Mouse (Mus musculus) embryonic facial prominence, embryonic 14.5 days (tissue): ENCODE results near the gene Borcs7. TPM values are rescaled to one million over a fixed set of nuclear protein-coding genes. Genes with fewer than 3 reads are reported as not detected.
A peak's percentile ranks its signal among the peaks of the same experiment; 100 is the strongest.

Experiments used
- ATAC-seq: fragments of 200-750 bp; cut with Nextera tagmentation; 2 replicates; pipeline ENCODE4 v1.8.0; 2017; ENCODE audit warnings: low read depth, moderate number of reproducible peaks, moderate TSS enrichment
- DNase-seq: peaks from one replicate; pipeline ENCODE4 v3.0.0-alpha.2; 2015; ENCODE audit warnings: low spot score
- H3K27ac ChIP-seq: fragments of 300-500 bp; sonication (generic); replicated peaks from 2 replicates; pipeline ENCODE4 v1.5.1; 2014; ENCODE audit warnings: low read depth, mild to moderate bottlenecking, low read length, moderate library complexity
- H3K27me3 ChIP-seq: fragments of 300-500 bp; sonication (generic); replicated peaks from 2 replicates; pipeline ENCODE4 v1.6.1; 2014; ENCODE audit warnings: low read length; ENCODE audit not compliant: control insufficient read depth, insufficient read depth
- H3K36me3 ChIP-seq: fragments of 300-500 bp; sonication (generic); 2 replicates; pipeline ENCODE4 v1.6.1; 2014; ENCODE audit warnings: low read length, mixed read lengths; ENCODE audit not compliant: control insufficient read depth, insufficient read depth
- H3K4me1 ChIP-seq: fragments of 300-500 bp; sonication (generic); 2 replicates; pipeline ENCODE4 v1.6.1; 2014; ENCODE audit warnings: antibody characterized with exemption, low read length; ENCODE audit not compliant: control insufficient read depth, insufficient read depth
- H3K4me2 ChIP-seq: fragments of 300-500 bp; sonication (generic); 2 replicates; pipeline ENCODE4 v1.6.1; 2014; ENCODE audit warnings: low read depth, mild to moderate bottlenecking, low read length, moderate library complexity, mixed read lengths
- H3K4me3 ChIP-seq: fragments of 300-500 bp; sonication (generic); 2 replicates; pipeline ENCODE4 v1.5.1; 2014; ENCODE audit warnings: low read depth, mild to moderate bottlenecking, low read length
- H3K9ac ChIP-seq: fragments of 300-500 bp; sonication (generic); 2 replicates; pipeline ENCODE4 v1.6.1; 2014; ENCODE audit warnings: low read depth, mild to moderate bottlenecking, low read length, moderate library complexity, mixed read lengths
- H3K9me3 ChIP-seq: fragments of 300-500 bp; sonication (generic); 2 replicates; pipeline ENCODE4 v1.6.1; 2016; ENCODE audit warnings: low read length; ENCODE audit not compliant: control insufficient read depth
- WGBS: fragments of 180-500 bp; shearing (Covaris S2); extraction: QIAGEN DNeasy Blood & Tissue Kit; methylation state at CpG from one replicate; pipeline ENCODE4 v1.1.7; 2014; 5-methylcytosine and 5-hydroxymethylcytosine counted together
- polyA plus RNA-seq: library from polyadenylated mRNA; unstranded; fragments of >200 nt; fragmentation: Nextera tagmentation; extraction: Ambion mirVana; gene quantifications from 2 replicates; pipeline ENCODE4 v1.2.1, GENCODE M21; 2014

Gene Borcs7
- polyA plus RNA-seq, 1 experiment from 2014 or later: 14.3 TPM

DNA sequence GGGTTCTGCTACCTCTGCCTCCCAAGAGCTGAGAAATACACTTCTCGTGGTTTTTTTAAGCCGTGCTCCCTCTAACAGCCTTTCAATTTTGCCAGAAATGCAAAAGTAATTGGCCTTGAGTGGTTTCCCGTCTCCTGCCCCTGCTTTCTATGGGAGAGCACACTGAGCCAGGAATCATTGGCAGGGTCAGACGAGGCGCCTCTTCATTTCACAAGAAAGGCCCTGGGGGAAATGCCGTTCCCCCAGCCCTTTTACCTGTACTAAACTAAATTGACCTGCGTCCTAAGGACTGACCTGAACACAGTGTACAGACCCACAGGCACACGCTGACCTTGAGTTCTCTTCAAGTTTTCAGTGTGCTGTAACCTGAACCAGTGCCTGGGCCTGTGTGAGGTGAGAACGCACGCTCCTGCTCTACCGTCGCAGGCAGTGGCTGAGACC, 43.6 kb upstream of the Borcs7 start:
- WGBS: 58% methylated on average over 12 of the region's 12 CpGs
- H3K36me3 ChIP-seq: 0 out of 2 replicates have a peak, but pooled peaks cover 11% of the 10 kb centered on the region

GRCm38 (mm10) chr19:46647254-46647653, 42.5 kb upstream of the Borcs7 start:
- Histone ChIP-seq H3K4me3 (no peak overlapping the region), H3K27ac (peak overlapping the region; percentile 44; the same call in 1 of the 2 replicates), H3K4me1 (peaks cover 54% of the 10 kb centered on the region), H3K9ac (no peak overlapping the region), H3K36me3 (peaks cover 17% of the 10 kb centered on the region; the same call in 1 of the 2 replicates), H3K9me3 (no peaks in the 10 kb centered on the region), H3K27me3 (no peaks in the 10 kb centered on the region), H3K4me2 (no peak overlapping the region)
- ATAC-seq (no peak), DNase-seq (no peak)
- WGBS: 42% methylated on average over 3 of the region's 3 CpGs

More for the DNA sequence above, 43.6 kb upstream of the Borcs7 start:
- DNase-seq: no peak
- Histone ChIP-seq H3K27me3 (no peaks in the 10 kb centered on the region), H3K27ac (peak overlapping the region; percentile 80), H3K4me1 (peaks cover 66% of the 10 kb centered on the region), H3K4me3 (no peak overlapping the region), H3K4me2 (no peak overlapping the region), H3K9me3 (no peaks in the 10 kb centered on the region), H3K9ac (no peak overlapping the region)
- ATAC-seq: no peak

- Histone ChIP-seq H3K4me1 (peaks cover 48% of the 10 kb centered on the region), H3K27me3 (no peaks in the 10 kb centered on the region), H3K9me3 (no peaks in the 10 kb centered on the region), H3K4me3 (no peak overlapping the region), H3K4me2 (no peak overlapping the region), H3K27ac (no peak overlapping the region), H3K9ac (no peak overlapping the region), H3K36me3 (peaks cover 21% of the 10 kb centered on the region; the same call in 1 of the 2 replicates)
- 71% methylated on average over 8 of the region's 8 CpGs for WGBS
- DNase-seq (no peak), ATAC-seq (no peak)
These were observed 41.9 kb upstream of the Borcs7 start for GRCm38 (mm10) chr19:46647850-46648249.

DNA sequence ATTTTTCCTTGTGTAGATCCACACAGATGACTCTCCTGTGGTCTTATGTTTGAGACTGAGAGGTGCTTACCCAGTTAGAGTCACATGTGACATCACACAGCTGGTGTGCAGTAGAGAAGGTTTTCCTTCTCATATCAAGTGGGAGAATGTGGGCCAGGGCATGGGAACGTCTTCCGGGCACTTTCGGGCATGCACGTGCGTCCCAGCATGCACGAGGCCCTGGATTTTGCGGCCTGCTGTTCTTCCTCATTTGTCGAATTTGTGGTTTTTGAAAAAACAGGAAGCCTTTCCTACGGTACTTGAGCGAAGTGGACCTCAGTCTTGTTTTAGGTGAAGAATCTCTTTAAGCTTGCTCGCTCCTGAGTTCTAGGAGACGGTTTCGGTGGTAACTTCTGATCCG, 41.1 kb upstream of the Borcs7 start:
- no peak overlapping the region for H3K27ac ChIP-seq
- no peak overlapping the region for H3K4me2 ChIP-seq
- peaks cover 28% of the 10 kb centered on the region for H3K36me3 ChIP-seq
- 93% methylated on average over 14 of the region's 14 CpGs for WGBS
- no peak for DNase-seq
- no peak overlapping the region for H3K9ac ChIP-seq
- no peak overlapping the region for H3K4me3 ChIP-seq
- peaks cover 41% of the 10 kb centered on the region for H3K4me1 ChIP-seq
- no peak for ATAC-seq
- H3K9me3 ChIP-seq: no peaks in the 10 kb centered on the region
- H3K27me3 ChIP-seq: no peaks in the 10 kb centered on the region

- WGBS: 79% methylated on average over 5 of the region's 5 CpGs
- H3K4me3 ChIP-seq: no peak overlapping the region
- no peak overlapping the region for H3K4me2 ChIP-seq
- peaks cover 64% of the 10 kb centered on the region for H3K36me3 ChIP-seq
- no peak for DNase-seq
- no peaks in the 10 kb centered on the region for H3K9me3 ChIP-seq
- H3K4me1 ChIP-seq: no peaks in the 10 kb centered on the region
- no peak overlapping the region for H3K9ac ChIP-seq
- no peak overlapping the region for H3K27ac ChIP-seq
- ATAC-seq: no peak
- no peaks in the 10 kb centered on the region for H3K27me3 ChIP-seq
These were observed 36.5 kb upstream of the Borcs7 start for GRCm38 (mm10) chr19:46653188-46653587.

DNA sequence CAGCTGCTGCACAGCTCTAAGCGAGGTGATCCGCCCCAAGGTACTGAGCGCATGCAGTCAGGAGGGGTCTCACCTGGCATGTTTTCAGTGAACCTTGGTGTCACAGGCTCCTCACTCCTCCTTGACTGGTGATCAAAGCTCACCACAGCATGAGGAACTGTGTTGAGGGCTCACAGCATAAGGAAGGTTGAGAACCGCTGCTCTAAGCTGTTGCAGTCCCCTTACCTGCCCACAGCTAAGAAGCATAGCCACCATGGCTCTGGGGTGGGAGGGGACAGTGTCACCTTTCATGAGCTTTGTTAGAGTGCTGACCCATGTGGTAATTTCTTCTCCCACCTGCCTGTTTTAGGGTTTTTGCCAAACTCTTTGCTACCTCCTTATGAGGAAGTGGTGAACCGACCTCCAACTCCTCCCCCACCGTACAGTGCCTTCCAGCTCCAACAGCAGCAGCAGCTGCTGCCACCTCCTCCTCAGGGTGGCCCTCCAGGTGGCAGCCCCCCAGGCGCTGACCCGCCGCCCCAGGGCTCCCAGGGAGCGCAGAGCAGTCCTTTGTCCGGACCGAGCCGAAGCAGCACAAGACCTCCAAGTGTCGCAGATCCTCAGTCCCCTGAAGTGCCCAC, 36.0 kb upstream of the Borcs7 start:
- peaks cover 63% of the 10 kb centered on the region for H3K36me3 ChIP-seq

DNA sequence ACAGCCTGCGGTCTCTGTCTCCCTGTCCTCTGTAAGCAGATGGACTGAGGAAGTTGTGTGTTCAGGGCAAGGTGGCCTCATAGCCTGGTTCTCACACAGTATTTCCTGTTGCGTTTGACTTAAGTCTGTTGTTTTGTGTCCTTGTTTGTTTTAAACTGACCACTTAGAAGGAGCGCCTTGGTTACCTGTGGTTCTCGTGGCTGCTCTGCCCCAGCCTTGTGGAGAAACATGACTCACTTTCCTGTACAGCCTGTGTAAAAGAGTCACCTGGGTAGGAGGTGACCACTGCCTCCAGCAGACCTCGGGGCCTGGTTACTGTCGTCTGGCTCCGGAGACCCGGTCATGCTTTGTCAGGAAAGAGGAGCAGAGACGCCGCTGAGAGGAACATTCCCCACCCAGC, 34.1 kb upstream of the Borcs7 start:
- Histone ChIP-seq H3K36me3 (peaks cover 56% of the 10 kb centered on the region), H3K9ac (no peak overlapping the region), H3K4me2 (no peak overlapping the region), H3K4me1 (no peaks in the 10 kb centered on the region), H3K27me3 (no peaks in the 10 kb centered on the region), H3K9me3 (no peaks in the 10 kb centered on the region), H3K27ac (no peak overlapping the region), H3K4me3 (no peak overlapping the region)
- no peak for DNase-seq
- ATAC-seq: no peak
- WGBS: 89% methylated on average over 10 of the region's 10 CpGs

More for the DNA sequence above, 36.0 kb upstream of the Borcs7 start:
- Histone ChIP-seq H3K27ac (no peak overlapping the region), H3K9me3 (no peaks in the 10 kb centered on the region), H3K4me3 (no peak overlapping the region), H3K4me1 (no peaks in the 10 kb centered on the region), H3K4me2 (no peak overlapping the region), H3K9ac (no peak overlapping the region), H3K27me3 (no peaks in the 10 kb centered on the region)
- no peak; the same call in 1 of the 2 replicates for ATAC-seq
- WGBS: 92% methylated on average over 14 of the region's 14 CpGs
- no peak for DNase-seq

GRCm38 (mm10) chr19:46656151-46656840, 33.4 kb upstream of the Borcs7 start:
- no peak overlapping the region for H3K4me3 ChIP-seq
- 86% methylated on average over 19 of the region's 21 CpGs for WGBS

More at GRCm38 (mm10) chr19:46656151-46656840, 33.4 kb upstream of the Borcs7 start:
- no peak overlapping the region for H3K27ac ChIP-seq
- no peak overlapping the region for H3K4me2 ChIP-seq
- ATAC-seq (no peak), DNase-seq (no peak)
- H3K9me3 ChIP-seq: no peaks in the 10 kb centered on the region
- peaks cover 56% of the 10 kb centered on the region for H3K36me3 ChIP-seq
- no peak overlapping the region for H3K9ac ChIP-seq
- H3K27me3 ChIP-seq: no peaks in the 10 kb centered on the region
- H3K4me1 ChIP-seq: no peaks in the 10 kb centered on the region
